Mouse (Mus musculus): Measurements from ENCODE around the gene Grm4. TPM values are rescaled to one million over a fixed set of nuclear protein-coding genes. Genes with fewer than 3 reads are reported as not detected.

Grm4 gene
- polyA plus RNA-seq, 2 experiments, result 0.01 TPM; not detected in 1

DNA sequence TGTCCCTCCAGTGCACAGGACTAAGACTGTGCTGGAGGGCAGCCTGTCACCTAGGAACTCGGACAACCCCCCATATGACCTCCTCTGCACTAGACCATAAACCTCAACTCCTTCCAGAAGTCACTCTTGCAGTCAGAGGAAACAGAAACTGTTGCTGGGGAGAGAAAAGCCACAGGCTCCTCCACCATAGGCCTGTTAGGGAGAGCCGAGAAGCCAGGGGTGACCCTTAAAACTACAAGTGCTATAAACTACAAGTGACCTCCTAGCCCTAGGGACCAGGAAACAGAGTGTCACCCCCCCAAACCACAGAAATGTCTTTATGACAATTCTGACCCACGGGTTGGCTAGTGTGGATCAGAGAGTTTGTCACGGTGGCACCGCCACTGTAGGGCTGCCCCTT, 145.7 kb downstream of the Grm4 start:
- H3K4me1 ChIP-seq (replicated peaks; ENCODE audit: control insufficient read depth in 2 of 2, insufficient read depth in 2 of 2, low read length in 1 of 2), result no peaks in the 10 kb centered on the region
- H3K4me3 ChIP-seq (ENCODE audit: insufficient read depth in 1 of 2, low read depth in 2 of 2, low read length in 2 of 2), result no peak overlapping the region
- H3K27ac ChIP-seq, result no peak overlapping the region
- no peaks in the 10 kb centered on the region for H3K9me3 ChIP-seq (ENCODE audit: control insufficient read depth, low read length)
- DNase-seq (ENCODE audit: low read depth in 3 of 3, low spot score in 3 of 3) (no peak), ATAC-seq (ENCODE audit: insufficient read depth) (no peak)
- no peak overlapping the region for H3K4me2 ChIP-seq (ENCODE audit: low read depth)
- TF ChIP-seq CTCF (IDR thresholded peaks at IDR 0.05; ENCODE audit: low read depth), result no peak
- TF ChIP-seq EP300 (IDR thresholded peaks at IDR 0.05; ENCODE audit: low read depth), result no peak
- no peaks in the 10 kb centered on the region for H3K36me3 ChIP-seq (replicated peaks; ENCODE audit: control insufficient read depth, insufficient read depth, low read depth)
- WGBS (ENCODE audit: insufficient replicate concordance), result 36% methylated on average over 5 of the region's 5 CpGs
- H3K27me3 ChIP-seq (ENCODE audit: control insufficient read depth, insufficient read depth, low read length), result no peaks in the 10 kb centered on the region
- no peak overlapping the region for H3K9ac ChIP-seq (replicated peaks)

Other genes starting within 250 kb of the Grm4 start
- 149 and 182 TPM in 2 replicates for gene Hmga1, start 35.1 kb upstream of the Grm4 start, polyA plus RNA-seq (2012; rRNA removed)
- 162 and 180 TPM in 2 replicates for gene Hmga1, start 35.1 kb upstream of the Grm4 start, polyA plus RNA-seq (2014; fragmentation: Nextera tagmentation; extraction: Ambion mirVana)
- gene AI413582, start 44.4 kb upstream of the Grm4 start, polyA plus RNA-seq (2012; rRNA removed), result 9.9 and 11.7 TPM in 2 replicates
- gene AI413582, start 44.4 kb upstream of the Grm4 start, polyA plus RNA-seq (2014; fragmentation: Nextera tagmentation; extraction: Ambion mirVana), result 15.2 and 18.9 TPM in 2 replicates
- gene Nudt3, start 102.1 kb upstream of the Grm4 start, polyA plus RNA-seq (2012; rRNA removed), result 15.3 and 20.9 TPM in 2 replicates
- 10.3 and 10.7 TPM in 2 replicates for gene Nudt3, start 102.1 kb upstream of the Grm4 start, polyA plus RNA-seq (2014; fragmentation: Nextera tagmentation; extraction: Ambion mirVana)
- not detected in 2 replicates for gene RPS10-NUDT3, start 113.8 kb upstream of the Grm4 start, polyA plus RNA-seq (2012; rRNA removed)
- not detected in 2 replicates for gene RPS10-NUDT3, start 113.8 kb upstream of the Grm4 start, polyA plus RNA-seq (2014; fragmentation: Nextera tagmentation; extraction: Ambion mirVana)
- gene Rps10, start 115.3 kb upstream of the Grm4 start, polyA plus RNA-seq (2012; rRNA removed), result 1,128 and 1,708 TPM in 2 replicates
- gene Rps10, start 115.3 kb upstream of the Grm4 start, polyA plus RNA-seq (2014; fragmentation: Nextera tagmentation; extraction: Ambion mirVana), result 697 and 712 TPM in 2 replicates
- 0.03 and 0.08 TPM in 2 replicates for gene Pacsin1, start 134.1 kb upstream of the Grm4 start, polyA plus RNA-seq (2012; rRNA removed)
- gene Pacsin1, start 134.1 kb upstream of the Grm4 start, polyA plus RNA-seq (2014; fragmentation: Nextera tagmentation; extraction: Ambion mirVana), result 0.14 TPM in 1 of 2 replicates, not detected in the other
- not detected in 2 replicates for gene Spdef, start 207.6 kb upstream of the Grm4 start, polyA plus RNA-seq (2012; rRNA removed)
- gene Spdef, start 207.6 kb upstream of the Grm4 start, polyA plus RNA-seq (2014; fragmentation: Nextera tagmentation; extraction: Ambion mirVana), result not detected in 2 replicates

All from liver, embryonic 14.5 days (tissue).